Mouse (Mus musculus) mouse embryonic stem cell (cell line): ENCODE measurements around the gene Dctpp1.

ENCODE experiments used
- in situ Hi-C, 2 experiments: fragments of 300-500 bp; cut with MboI; formaldehyde crosslinking; loops; 1 replicate in 1 of 2; 3 replicates in 1 of 2; pipeline ENCODE4 v1.14.3; 2019 to 2020; ENCODE audit warnings: low sequenced_read_pairs in 2 of 2, low pct_unique_long_range_greater_than_20kb in 1 of 2, mixed read lengths in 1 of 2; ENCODE audit not compliant: unreplicated experiment in 1 of 2

Gene Dctpp1

GRCm38 (mm10) chr7:127243361-127243867, 17.1 kb downstream of the Dctpp1 start:
- in situ Hi-C loops, result no loop called here

DNA sequence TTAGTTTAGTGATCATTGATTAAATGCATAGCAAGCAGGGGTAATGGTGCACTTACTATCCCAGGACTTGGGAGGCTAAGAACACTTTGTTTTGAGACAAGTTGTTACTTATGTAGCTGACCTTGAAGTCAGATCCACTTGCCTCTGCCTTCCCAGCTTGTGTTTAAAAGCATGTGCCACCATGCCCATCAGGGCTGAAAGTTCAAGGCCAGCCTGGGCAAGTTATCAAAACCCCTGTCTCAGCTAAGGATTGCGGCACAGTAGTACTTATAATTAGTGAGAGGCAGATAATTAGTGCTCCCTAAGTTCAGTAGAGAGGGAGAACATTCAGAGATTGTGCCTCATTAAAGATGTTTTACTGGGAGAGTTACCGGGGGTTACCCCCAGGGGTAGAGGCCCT, 25.7 kb downstream of the Dctpp1 start:
- in situ Hi-C loops, result no loop called here

GRCm38 (mm10) chr7:127233765-127234164, 26.7 kb downstream of the Dctpp1 start:
- in situ Hi-C loops, result no loop called here

DNA sequence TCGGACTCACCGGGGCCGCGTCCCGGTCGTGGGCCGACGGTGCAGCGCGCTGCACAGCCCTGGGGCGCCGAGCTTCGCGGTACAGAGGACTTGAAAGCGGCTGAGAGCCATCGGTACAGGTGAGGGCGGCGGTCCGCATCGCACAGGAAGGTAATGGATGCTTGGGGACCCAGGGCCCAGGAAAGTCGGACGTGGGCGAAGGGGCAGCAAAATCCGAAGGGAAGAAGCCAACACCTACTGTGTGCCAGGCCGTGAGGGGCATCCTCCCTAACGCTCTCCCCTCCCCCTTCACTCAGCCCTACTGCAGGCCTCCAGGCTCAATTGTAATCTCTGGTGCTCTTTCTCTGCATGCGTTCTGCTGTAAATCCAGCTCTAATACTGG, 27.1 kb downstream of the Dctpp1 start:
- in situ Hi-C loops, result no loop called here

DNA sequence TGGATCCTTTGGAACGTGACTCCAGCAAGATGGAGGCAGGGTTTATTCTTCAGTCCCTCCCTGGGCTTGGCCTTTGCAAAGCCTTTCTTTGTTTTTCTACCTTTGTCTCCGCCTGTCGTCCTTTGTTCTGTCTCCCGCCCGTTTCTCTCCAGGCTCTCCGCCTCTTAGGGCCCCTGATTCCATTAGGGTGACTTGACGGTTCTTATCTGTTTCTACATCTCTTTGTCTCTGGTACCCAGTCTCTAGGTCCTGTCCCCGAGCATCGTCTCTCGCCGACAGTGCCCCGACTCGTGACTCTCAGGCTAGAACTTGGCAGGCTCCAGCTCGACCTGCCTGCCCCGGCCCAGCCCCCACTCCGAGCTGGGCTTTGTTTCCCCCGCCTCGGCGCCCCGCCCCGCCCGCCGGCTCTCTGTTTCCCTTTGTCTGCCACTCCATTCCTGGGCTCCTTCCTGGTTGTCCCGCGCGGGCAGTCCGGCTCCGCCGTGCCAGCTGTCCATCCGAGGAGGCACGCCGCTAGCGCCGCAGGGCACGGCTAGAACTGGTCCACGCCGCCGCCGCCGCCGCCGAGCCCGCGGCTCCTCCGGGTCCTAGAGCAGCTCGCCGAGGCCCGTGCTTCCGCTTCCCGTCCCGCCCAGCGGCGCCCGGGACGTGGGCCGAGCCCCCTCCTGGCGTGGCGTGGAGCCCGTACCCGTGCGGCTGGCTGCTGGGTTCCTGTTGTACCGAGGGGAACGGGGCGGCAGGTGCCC, 27.7 kb downstream of the Dctpp1 start, which contains the start of the genes Zfp553 and Sept1:
Gene Zfp553, plus strand, starts transcription at position 440 of the 746 bp plus-strand sequence.
Gene Sept1, minus strand, starts transcription at position 509 of the 746 bp plus-strand sequence.
- in situ Hi-C loops, result no loop called here

GRCm38 (mm10) chr7:127231826-127232621, 28.5 kb downstream of the Dctpp1 start:
- in situ Hi-C loops, result no loop called here

- in situ Hi-C loops, result no loop called here
Measured at GRCm38 (mm10) chr7:127231376-127231775, 29.1 kb downstream of the Dctpp1 start.

- in situ Hi-C loops, result no loop called here
Measured at GRCm38 (mm10) chr7:127228615-127229303, 31.8 kb downstream of the Dctpp1 start.

- in situ Hi-C loops, result no loop called here
Measured at GRCm38 (mm10) chr7:127225147-127225995, 35.1 kb downstream of the Dctpp1 start.

GRCm38 (mm10) chr7:127224616-127225015, 35.9 kb downstream of the Dctpp1 start:
- in situ Hi-C loops, result no loop called here

DNA sequence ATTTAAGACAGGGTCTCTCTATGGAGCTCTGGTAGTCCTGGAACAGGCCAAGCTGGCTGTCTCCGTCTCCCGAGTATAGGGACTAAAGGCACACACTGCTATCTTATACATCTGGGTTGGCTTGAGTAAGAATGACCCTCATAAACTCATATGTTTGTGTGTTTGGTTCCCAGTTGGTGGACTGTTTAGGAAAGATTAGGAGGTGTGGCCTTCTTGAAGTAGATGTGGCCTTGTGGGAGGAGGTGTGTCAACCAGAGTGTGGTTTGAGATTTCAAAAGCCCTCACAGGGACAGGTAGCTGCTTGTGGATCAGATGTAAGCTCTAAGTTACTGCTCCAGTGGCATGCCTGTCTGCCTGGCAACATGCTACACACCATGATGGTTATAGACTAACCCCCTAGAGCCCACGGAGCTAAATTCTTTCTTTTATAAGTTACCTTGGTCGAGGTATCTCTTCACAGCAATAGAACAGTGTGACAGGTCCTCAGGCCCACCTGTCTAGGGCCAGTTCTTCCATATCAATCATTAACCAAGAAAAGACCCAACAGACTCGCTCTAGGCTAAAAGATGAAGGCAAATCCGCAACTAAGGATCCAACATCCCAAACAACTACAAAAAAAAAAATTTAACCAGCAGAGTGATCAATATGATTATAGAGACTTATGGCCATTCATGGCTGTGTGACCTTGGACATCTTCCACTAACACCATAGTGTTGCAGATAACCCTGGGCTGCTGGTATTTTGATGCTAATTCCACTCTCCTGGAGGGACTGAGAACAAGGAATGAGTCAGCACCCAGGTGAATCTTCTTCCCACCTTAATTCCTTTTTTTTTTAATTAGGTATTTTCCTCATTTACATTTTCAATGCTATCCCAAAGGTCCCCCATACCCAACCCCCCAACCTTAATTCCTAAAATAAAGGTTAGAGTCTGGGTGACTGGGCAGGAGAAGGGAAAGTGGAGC, 36.7 kb downstream of the Dctpp1 start:
- in situ Hi-C loops, result no loop called here

- in situ Hi-C loops, result no loop called here
Measured at GRCm38 (mm10) chr7:127223106-127223505, 37.4 kb downstream of the Dctpp1 start.

DNA sequence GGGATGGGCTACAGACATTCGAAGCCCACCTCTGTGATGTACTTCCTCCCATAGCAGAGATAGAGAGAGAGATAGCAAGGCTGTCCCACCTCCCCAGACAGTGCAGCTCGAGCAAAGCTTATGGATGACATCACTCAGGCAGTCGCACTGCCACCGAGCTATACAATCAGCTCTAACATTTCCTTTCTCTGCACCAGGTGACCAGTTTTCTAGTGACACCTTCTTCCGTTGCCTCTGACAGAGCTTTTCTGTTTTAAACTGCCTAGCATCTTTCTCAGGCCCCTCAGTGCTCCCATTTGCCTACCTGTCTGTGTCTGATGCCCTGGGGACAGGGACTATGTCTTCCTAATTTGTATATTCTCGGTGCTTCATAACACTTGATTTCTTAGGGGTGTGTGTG, 40.1 kb downstream of the Dctpp1 start:
- in situ Hi-C loops, result no loop called here

DNA sequence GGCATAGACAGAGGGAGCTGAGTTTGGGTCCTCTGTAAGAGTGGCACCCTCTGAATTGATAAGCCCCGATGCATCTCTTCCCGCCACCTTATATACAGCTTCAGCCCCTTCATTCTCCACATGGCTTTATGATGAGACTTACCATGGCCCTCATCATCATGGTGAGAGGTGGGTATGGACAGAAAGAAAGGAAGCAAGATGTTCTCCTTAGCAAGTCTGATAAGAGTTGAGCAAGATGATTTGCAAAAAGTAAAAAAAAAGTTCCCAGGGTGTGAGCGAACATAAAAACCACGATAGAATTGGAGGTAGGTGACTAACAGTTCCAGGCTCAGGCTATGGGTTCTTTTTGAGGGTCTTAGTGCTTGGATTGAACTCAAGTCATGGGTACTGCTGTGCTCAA, 41.8 kb downstream of the Dctpp1 start:
- in situ Hi-C loops, result no loop called here

DNA sequence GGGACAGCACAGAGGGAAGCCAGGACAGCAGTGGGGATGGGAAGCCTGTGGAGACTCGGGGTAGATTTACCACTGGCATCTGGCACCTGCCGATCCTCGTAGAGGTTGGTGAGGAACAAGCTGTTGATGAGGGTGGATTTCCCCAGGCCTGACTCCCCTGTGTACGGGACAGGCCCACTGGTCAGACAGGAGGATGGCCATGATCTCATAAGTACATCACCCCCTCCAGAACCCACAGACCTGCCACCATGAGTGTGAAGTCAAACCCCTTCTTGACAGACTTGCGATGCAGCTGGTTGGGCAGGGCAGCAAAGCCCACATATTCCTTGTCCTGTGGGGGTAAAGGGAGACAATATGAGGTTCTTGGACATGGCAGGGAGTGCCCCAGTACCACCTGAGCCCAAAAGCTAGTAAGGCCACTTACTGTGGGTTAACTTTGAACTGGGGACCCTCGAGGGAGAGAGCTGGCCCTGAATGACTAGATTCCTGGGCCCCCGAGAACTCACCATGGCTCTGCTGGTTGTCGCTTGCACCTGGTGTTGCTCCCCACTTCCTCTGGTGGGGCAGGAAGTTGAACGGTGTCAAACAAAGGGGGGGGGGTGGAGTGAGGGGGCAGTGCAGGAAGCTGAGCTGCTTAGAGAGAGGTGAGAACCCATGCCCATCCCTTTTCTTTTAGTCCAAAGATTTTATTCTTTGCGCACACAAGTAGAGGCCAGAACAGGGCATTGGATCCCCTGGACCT, 42.4 kb downstream of the Dctpp1 start:
- in situ Hi-C loops, result no loop called here

- in situ Hi-C loops, result no loop called here
Measured at GRCm38 (mm10) chr7:127217475-127217874, 43.0 kb downstream of the Dctpp1 start.
